Mouse (Mus musculus) hindbrain, embryonic 12.5 days (tissue): ENCODE results near the gene Dbx2. TPM values are rescaled to one million over a fixed set of nuclear protein-coding genes. Genes with fewer than 3 reads are reported as not detected.
A peak's percentile ranks its signal among the peaks of the same experiment; 100 is the strongest.

ENCODE experiments used
- ATAC-seq: fragments of 200-750 bp; cut with Nextera tagmentation; 2 replicates; pipeline ENCODE4 v1.8.0; 2017; ENCODE audit warnings: moderate TSS enrichment; ENCODE audit not compliant: low FRiP score
- H3K27ac ChIP-seq: fragments of 300-500 bp; sonication (generic); 2 replicates; pipeline ENCODE4 v1.5.1; 2016; ENCODE audit warnings: mild to moderate bottlenecking
- H3K27me3 ChIP-seq: fragments of 300-500 bp; sonication (generic); 2 replicates; pipeline ENCODE4 v1.6.1; 2016; ENCODE audit warnings: mild to moderate bottlenecking
- H3K36me3 ChIP-seq: fragments of 300-500 bp; sonication (generic); 2 replicates; pipeline ENCODE4 v1.6.1; 2016; ENCODE audit warnings: mild to moderate bottlenecking
- H3K4me1 ChIP-seq: fragments of 300-500 bp; sonication (generic); 2 replicates; pipeline ENCODE4 v1.6.1; 2016
- H3K4me2 ChIP-seq: fragments of 300-500 bp; sonication (generic); replicated peaks from 2 replicates; pipeline ENCODE4 v1.6.1; 2016; ENCODE audit warnings: mild to moderate bottlenecking
- H3K4me3 ChIP-seq: fragments of 300-500 bp; sonication (generic); 2 replicates; pipeline ENCODE4 v1.5.1; 2016; ENCODE audit warnings: mild to moderate bottlenecking
- H3K9ac ChIP-seq: fragments of 300-500 bp; sonication (generic); 2 replicates; pipeline ENCODE4 v1.6.1; 2016; ENCODE audit warnings: mild to moderate bottlenecking, moderate library complexity
- H3K9me3 ChIP-seq: fragments of 300-500 bp; sonication (generic); replicated peaks from 2 replicates; pipeline ENCODE4 v1.6.1; 2016; ENCODE audit warnings: mild to moderate bottlenecking
- WGBS: fragments of 180-500 bp; shearing (Covaris S2); methylation state at CpG from one replicate; pipeline ENCODE4 v1.1.7; 2016; 5-methylcytosine and 5-hydroxymethylcytosine counted together
- polyA plus RNA-seq: library from polyadenylated mRNA; unstranded; fragments of >200 nt; fragmentation: Nextera tagmentation; extraction: Ambion mirVana; gene quantifications from 2 replicates; pipeline ENCODE4 v1.2.1, GENCODE M21; 2016

The Dbx2 gene
- polyA plus RNA-seq, 1 experiment from 2014 or later = 1.8 TPM

- no peak overlapping the region for H3K27ac ChIP-seq
- 83% methylated on average over 6 of the region's 6 CpGs for WGBS
- no peak overlapping the region for H3K9ac ChIP-seq
- H3K27me3 ChIP-seq = no peaks in the 10 kb centered on the region
- ATAC-seq = no peak
- H3K9me3 ChIP-seq = no peaks in the 10 kb centered on the region
- no peak overlapping the region for H3K4me2 ChIP-seq
- no peaks in the 10 kb centered on the region for H3K36me3 ChIP-seq
- no peaks in the 10 kb centered on the region for H3K4me1 ChIP-seq
- no peak overlapping the region for H3K4me3 ChIP-seq
Measured at GRCm38 (mm10) chr15:95601179-95601578, 54.6 kb downstream of the Dbx2 start.

- Histone ChIP-seq H3K36me3 (no peaks in the 10 kb centered on the region), H3K9me3 (no peaks in the 10 kb centered on the region), H3K9ac (no peak overlapping the region), H3K4me3 (no peak overlapping the region), H3K4me2 (no peak overlapping the region), H3K4me1 (no peaks in the 10 kb centered on the region), H3K27me3 (no peaks in the 10 kb centered on the region), H3K27ac (no peak overlapping the region)
- 68% methylated on average over 1 of the region's 1 CpGs for WGBS
- ATAC-seq = no peak
Measured at GRCm38 (mm10) chr15:95598630-95599029, 57.1 kb downstream of the Dbx2 start.

- H3K4me2 ChIP-seq = no peak overlapping the region
- H3K4me1 ChIP-seq = peaks cover 10% of the 10 kb centered on the region; the same call in 1 of the 2 replicates
- H3K36me3 ChIP-seq = no peaks in the 10 kb centered on the region
- ATAC-seq = no peak
- H3K27ac ChIP-seq = no peak overlapping the region
- no peaks in the 10 kb centered on the region for H3K27me3 ChIP-seq
- no peaks in the 10 kb centered on the region for H3K9me3 ChIP-seq
- H3K9ac ChIP-seq = no peak overlapping the region
- H3K4me3 ChIP-seq = no peak overlapping the region
- 90% methylated on average over 15 of the region's 15 CpGs for WGBS
Measured at GRCm38 (mm10) chr15:95586906-95587305, 68.9 kb downstream of the Dbx2 start.

- Histone ChIP-seq H3K27me3 (no peaks in the 10 kb centered on the region), H3K4me1 (peaks cover 10% of the 10 kb centered on the region; the same call in 1 of the 2 replicates), H3K27ac (no peak overlapping the region), H3K4me2 (no peak overlapping the region), H3K9ac (no peak overlapping the region), H3K4me3 (no peak overlapping the region), H3K36me3 (no peaks in the 10 kb centered on the region), H3K9me3 (no peaks in the 10 kb centered on the region)
- ATAC-seq = no peak
- WGBS = 41% methylated on average over 4 of the region's 4 CpGs
Measured at GRCm38 (mm10) chr15:95584891-95585290, 70.9 kb downstream of the Dbx2 start.

DNA sequence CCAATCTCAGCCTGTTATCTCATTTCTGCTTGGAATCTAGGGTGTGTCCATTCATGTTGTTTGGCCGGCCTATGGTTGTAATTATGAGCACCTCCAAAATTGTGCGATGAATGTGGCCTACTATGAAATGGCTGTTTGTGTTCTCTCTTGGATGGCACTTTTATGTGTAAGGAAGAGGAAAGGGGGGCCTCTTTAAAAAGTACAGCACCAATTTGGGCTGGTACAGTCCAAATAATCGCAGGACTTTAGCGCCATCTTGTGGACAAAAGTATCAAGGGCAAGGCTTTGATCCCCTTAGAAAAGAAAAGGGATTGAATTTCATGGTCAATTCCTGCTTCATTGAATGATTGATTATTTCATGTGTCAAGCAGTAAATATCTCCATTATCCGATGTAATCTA is 81.1 kb downstream of the Dbx2 start:
- no peak overlapping the region for H3K27ac ChIP-seq
- no peaks in the 10 kb centered on the region for H3K36me3 ChIP-seq
- H3K4me2 ChIP-seq = no peak overlapping the region
- 0 out of 2 replicates have a peak, but pooled peaks cover 11% of the 10 kb centered on the region for H3K27me3 ChIP-seq
- H3K9ac ChIP-seq = no peak overlapping the region
- WGBS = 19% methylated on average over 5 of the region's 5 CpGs
- 0 out of 2 replicates have a peak, but pooled peaks have one; percentile 40 for ATAC-seq
- no peaks in the 10 kb centered on the region for H3K9me3 ChIP-seq
- no peaks in the 10 kb centered on the region for H3K4me1 ChIP-seq
- H3K4me3 ChIP-seq = no peak overlapping the region

Other genes starting within 250 kb of the Dbx2 start
- 115 and 119 TPM in 2 replicates for gene Nell2, start 127.4 kb downstream of the Dbx2 start, polyA plus RNA-seq
- gene Ano6, start 134.9 kb upstream of the Dbx2 start, polyA plus RNA-seq = 40.7 and 44.9 TPM in 2 replicates